Mouse (Mus musculus) large intestine, adult 2 months (tissue): ENCODE results near the gene Mylip. TPM values are rescaled to one million over a fixed set of nuclear protein-coding genes. Genes with fewer than 3 reads are reported as not detected.

ENCODE experiments used
- DNase-seq: peaks from one replicate; pipeline ENCODE4 v3.0.0-alpha.2; 2012; ENCODE audit warnings: low read depth, low spot score
- WGBS: fragments of 180-500 bp; shearing (Covaris S2); methylation state at CpG from one replicate; pipeline ENCODE4 v1.1.7; 2018; 5-methylcytosine and 5-hydroxymethylcytosine counted together
- polyA plus RNA-seq: library from polyadenylated mRNA; depleted of rRNA; stranded (reverse); fragments of >200 nt; gene quantifications from 2 replicates; pipeline ENCODE4 v1.2.3, GENCODE M21; 2012

The Mylip gene
- polyA plus RNA-seq, 1 experiment: 6.7 TPM

GRCm38 (mm10) chr13:45418986-45419385 lies 29.4 kb downstream of the Mylip start:
- no peak for DNase-seq
- WGBS: 84% methylated on average over 12 of the region's 12 CpGs

GRCm38 (mm10) chr13:45422251-45422650 lies 32.7 kb downstream of the Mylip start:
- no peak for DNase-seq
- WGBS: 94% methylated on average over 13 of the region's 13 CpGs

- DNase-seq: no peak
- 80% methylated on average over 5 of the region's 5 CpGs for WGBS
Observed at GRCm38 (mm10) chr13:45422709-45423108, 33.2 kb downstream of the Mylip start.

- no peak for DNase-seq
- WGBS: 85% methylated on average over 5 of the region's 5 CpGs
Observed at GRCm38 (mm10) chr13:45423905-45424304, 34.4 kb downstream of the Mylip start.

GRCm38 (mm10) chr13:45429239-45429638 lies 39.7 kb downstream of the Mylip start:
- 54% methylated on average over 11 of the region's 11 CpGs for WGBS
- DNase-seq: no peak

GRCm38 (mm10) chr13:45437134-45437533 lies 47.6 kb downstream of the Mylip start:
- DNase-seq: no peak
- WGBS: 92% methylated on average over 9 of the region's 9 CpGs

- WGBS: 32% methylated on average over 6 of the region's 6 CpGs
- no peak for DNase-seq
Observed at GRCm38 (mm10) chr13:45438853-45439252, 49.3 kb downstream of the Mylip start.

- DNase-seq: peak; percentile 91
- 21% methylated on average over 5 of the region's 5 CpGs for WGBS
Observed at GRCm38 (mm10) chr13:45440226-45440625, 50.7 kb downstream of the Mylip start.

GRCm38 (mm10) chr13:45442451-45442850 lies 52.9 kb downstream of the Mylip start:
- 4% methylated on average over 4 of the region's 4 CpGs for WGBS
- no peak for DNase-seq

- 59% methylated on average over 8 of the region's 8 CpGs for WGBS
- DNase-seq: no peak
Observed at GRCm38 (mm10) chr13:45442918-45443535, 53.5 kb downstream of the Mylip start.

- no peak for DNase-seq
- 88% methylated on average over 8 of the region's 8 CpGs for WGBS
Observed at GRCm38 (mm10) chr13:45444220-45444619, 54.7 kb downstream of the Mylip start.

GRCm38 (mm10) chr13:45444652-45445051 lies 55.1 kb downstream of the Mylip start:
- WGBS: 65% methylated on average over 9 of the region's 9 CpGs
- DNase-seq: no peak

- WGBS: 89% methylated on average over 1 of the region's 1 CpGs
- no peak for DNase-seq
Observed at GRCm38 (mm10) chr13:45446636-45447035, 57.1 kb downstream of the Mylip start.

- WGBS: 91% methylated on average over 7 of the region's 7 CpGs
- no peak for DNase-seq
Observed at GRCm38 (mm10) chr13:45452437-45452836, 62.9 kb downstream of the Mylip start.

GRCm38 (mm10) chr13:45453033-45453432 lies 63.5 kb downstream of the Mylip start:
- DNase-seq: no peak
- 34% methylated on average over 9 of the region's 9 CpGs for WGBS

- DNase-seq: no peak
- WGBS: 60% methylated on average over 1 of the region's 1 CpGs
Observed at GRCm38 (mm10) chr13:45454044-45454443, 64.5 kb downstream of the Mylip start.

- WGBS: 7% methylated on average over 4 of the region's 4 CpGs
- DNase-seq: no peak
Observed at GRCm38 (mm10) chr13:45454641-45455040, 65.1 kb downstream of the Mylip start.

GRCm38 (mm10) chr13:45455108-45455861 lies 65.7 kb downstream of the Mylip start:
- no peak for DNase-seq
- WGBS: 6% methylated on average over 15 of the region's 15 CpGs

GRCm38 (mm10) chr13:45455862-45456192 lies 66.3 kb downstream of the Mylip start:
- WGBS: 26% methylated on average over 2 of the region's 2 CpGs
- no peak for DNase-seq

- 77% methylated on average over 7 of the region's 7 CpGs for WGBS
Observed at GRCm38 (mm10) chr13:45457459-45457858, 67.9 kb downstream of the Mylip start.

GRCm38 (mm10) chr13:45460177-45460576 lies 70.6 kb downstream of the Mylip start:
- WGBS: 84% methylated on average over 3 of the region's 3 CpGs
- no peak for DNase-seq

More at GRCm38 (mm10) chr13:45457459-45457858, 67.9 kb downstream of the Mylip start:
- no peak for DNase-seq
